Mouse (Mus musculus) urinary bladder, postnatal 4 days (tissue): ENCODE measurements around the gene Grip1.

ENCODE experiments used
- DNase-seq, 2 experiments: peaks; one replicate each; pipeline ENCODE4 v3.0.0; 2021 to 2022; ENCODE audit warnings: low spot score in 2 of 2

Grip1 gene

GRCm38 (mm10) chr10:119830388-119830956 is 376.8 kb downstream of the Grip1 start:
- no peak for DNase-seq

GRCm38 (mm10) chr10:119831086-119831485 is 377.5 kb downstream of the Grip1 start:
- no peak for DNase-seq

GRCm38 (mm10) chr10:119833334-119833733 is 379.7 kb downstream of the Grip1 start:
- no peak for DNase-seq

GRCm38 (mm10) chr10:119834122-119834521 is 380.5 kb downstream of the Grip1 start:
- DNase-seq: no peak

GRCm38 (mm10) chr10:119839645-119840044 is 386.0 kb downstream of the Grip1 start:
- no peak for DNase-seq

GRCm38 (mm10) chr10:119842004-119842403 is 388.4 kb downstream of the Grip1 start:
- DNase-seq: no peak

- no peak for DNase-seq
Measured at GRCm38 (mm10) chr10:119845705-119846410, 392.2 kb downstream of the Grip1 start.

GRCm38 (mm10) chr10:119851594-119851993 is 398.0 kb downstream of the Grip1 start:
- DNase-seq: no peak

- DNase-seq: no peak
Measured at GRCm38 (mm10) chr10:119852582-119853135, 399.0 kb downstream of the Grip1 start.

- no peak for DNase-seq
Measured at GRCm38 (mm10) chr10:119867726-119868125, 414.1 kb downstream of the Grip1 start.

- no peak for DNase-seq
Measured at GRCm38 (mm10) chr10:119868995-119869579, 415.5 kb downstream of the Grip1 start.

- no peak for DNase-seq
Measured at GRCm38 (mm10) chr10:119876721-119877120, 423.1 kb downstream of the Grip1 start.

GRCm38 (mm10) chr10:119878331-119878730 is 424.7 kb downstream of the Grip1 start:
- DNase-seq: no peak

GRCm38 (mm10) chr10:119884591-119884990 is 431.0 kb downstream of the Grip1 start:
- DNase-seq: no peak

GRCm38 (mm10) chr10:119885563-119885962 is 431.9 kb downstream of the Grip1 start:
- DNase-seq: no peak

GRCm38 (mm10) chr10:119886681-119887080 is 433.1 kb downstream of the Grip1 start:
- no peak for DNase-seq

GRCm38 (mm10) chr10:119902754-119903153 is 449.1 kb downstream of the Grip1 start:
- no peak for DNase-seq

GRCm38 (mm10) chr10:119906869-119907268 is 453.2 kb downstream of the Grip1 start:
- no peak for DNase-seq

- no peak for DNase-seq
Measured at GRCm38 (mm10) chr10:119917995-119918394, 464.4 kb downstream of the Grip1 start.

- DNase-seq: no peak
Measured at GRCm38 (mm10) chr10:119927963-119928362, 474.3 kb downstream of the Grip1 start.

GRCm38 (mm10) chr10:119928921-119929320 is 475.3 kb downstream of the Grip1 start:
- no peak for DNase-seq

GRCm38 (mm10) chr10:119932794-119933193 is 479.2 kb downstream of the Grip1 start:
- DNase-seq: no peak

GRCm38 (mm10) chr10:119933362-119933761 is 479.7 kb downstream of the Grip1 start:
- no peak for DNase-seq
